Mouse (Mus musculus): ENCODE results near the gene Dis3. TPM values are rescaled to one million over a fixed set of nuclear protein-coding genes. Genes with fewer than 3 reads are reported as not detected.

Dis3 gene
- 8.2 and 9.3 TPM in 2 replicates for polyA plus RNA-seq (2015; fragmentation: Nextera tagmentation; extraction: Ambion mirVana)

GRCm38 (mm10) chr14:99099267-99099966 is at the start of gene Dis3, which contains the start of gene Pibf1:
TSS of gene Dis3 (minus strand) at chr14:99099770.
TSS of gene Pibf1 (plus strand) at chr14:99099424.
- no peaks in the 10 kb centered on the region for H3K9me3 ChIP-seq (ENCODE audit: low read length)
- peak; percentile 99 for DNase-seq (ENCODE audit: low spot score)
- peak within 1 kb of the TSS; percentile 69 for H3K27ac ChIP-seq (ENCODE audit: low read length)
- no peaks in the 10 kb centered on the region for H3K27me3 ChIP-seq (replicated peaks; ENCODE audit: insufficient read depth, low read length)
- peak; percentile 99 for ATAC-seq
- under 1% methylated on average over 60 of the region's 73 CpGs for WGBS
- peak within 1 kb of the TSS; percentile 77 for H3K4me2 ChIP-seq (replicated peaks; ENCODE audit: low read depth, low read length)
- H3K36me3 ChIP-seq (ENCODE audit: insufficient read depth, low read length), result peaks cover 6% of the 10 kb centered on the region; the same call in 1 of the 2 replicates
- peak within 1 kb of the TSS; percentile 86 for H3K4me3 ChIP-seq (ENCODE audit: low read depth, low read length)
- H3K9ac ChIP-seq (replicated peaks; ENCODE audit: low read depth), result peak within 1 kb of the TSS; percentile 89
- H3K4me1 ChIP-seq (ENCODE audit: insufficient read depth, low read depth, low read length), result no peaks in the 10 kb centered on the region
- TF ChIP-seq CTCF (IDR thresholded peaks at IDR 0.05) (no peak), EP300 (IDR thresholded peaks at IDR 0.05) (no peak)

- ATAC-seq (no peak), DNase-seq (ENCODE audit: low spot score) (no peak)
- TF ChIP-seq CTCF (IDR thresholded peaks at IDR 0.05) (no peak), EP300 (IDR thresholded peaks at IDR 0.05) (no peak)
- H3K9me3 ChIP-seq (ENCODE audit: low read length), result no peaks in the 10 kb centered on the region
- H3K4me2 ChIP-seq (replicated peaks; ENCODE audit: low read depth, low read length), result no peak overlapping the region
- WGBS, result 93% methylated on average over 1 of the region's 1 CpGs
- H3K27ac ChIP-seq (ENCODE audit: low read length), result no peak overlapping the region
- no peaks in the 10 kb centered on the region for H3K36me3 ChIP-seq (ENCODE audit: insufficient read depth, low read length)
- H3K4me1 ChIP-seq (ENCODE audit: insufficient read depth, low read depth, low read length), result no peaks in the 10 kb centered on the region
- H3K4me3 ChIP-seq (ENCODE audit: low read depth, low read length), result no peak overlapping the region
- H3K27me3 ChIP-seq (replicated peaks; ENCODE audit: insufficient read depth, low read length), result no peaks in the 10 kb centered on the region
- H3K9ac ChIP-seq (replicated peaks; ENCODE audit: low read depth), result no peak overlapping the region
Measured at GRCm38 (mm10) chr14:99146841-99147240, 47.3 kb upstream of the Dis3 start.

GRCm38 (mm10) chr14:99141786-99142633 is 42.4 kb upstream of the Dis3 start:
- ATAC-seq (peak; percentile 84), DNase-seq (ENCODE audit: low spot score) (peak; percentile 86)
- no peaks in the 10 kb centered on the region for H3K9me3 ChIP-seq (ENCODE audit: low read length)
- H3K4me1 ChIP-seq (ENCODE audit: insufficient read depth, low read depth, low read length), result no peaks in the 10 kb centered on the region
- no peak overlapping the region for H3K4me3 ChIP-seq (ENCODE audit: low read depth, low read length)
- no peaks in the 10 kb centered on the region for H3K27me3 ChIP-seq (replicated peaks; ENCODE audit: insufficient read depth, low read length)
- H3K4me2 ChIP-seq (replicated peaks; ENCODE audit: low read depth, low read length), result no peak overlapping the region
- no peak overlapping the region for H3K27ac ChIP-seq (ENCODE audit: low read length)
- H3K9ac ChIP-seq (replicated peaks; ENCODE audit: low read depth), result no peak overlapping the region
- WGBS, result 32% methylated on average over 15 of the region's 15 CpGs
- TF ChIP-seq EP300 (IDR thresholded peaks at IDR 0.05) (no peak), CTCF (IDR thresholded peaks at IDR 0.05) (peak; percentile 95)
- H3K36me3 ChIP-seq (ENCODE audit: insufficient read depth, low read length), result no peaks in the 10 kb centered on the region

GRCm38 (mm10) chr14:99140036-99140435 is 40.5 kb upstream of the Dis3 start:
- Histone ChIP-seq H3K27me3 (replicated peaks; ENCODE audit: insufficient read depth, low read length) (no peaks in the 10 kb centered on the region), H3K9ac (replicated peaks; ENCODE audit: low read depth) (no peak overlapping the region), H3K27ac (ENCODE audit: low read length) (no peak overlapping the region), H3K4me3 (ENCODE audit: low read depth, low read length) (no peak overlapping the region), H3K4me1 (ENCODE audit: insufficient read depth, low read depth, low read length) (no peaks in the 10 kb centered on the region), H3K4me2 (replicated peaks; ENCODE audit: low read depth, low read length) (no peak overlapping the region), H3K36me3 (ENCODE audit: insufficient read depth, low read length) (no peaks in the 10 kb centered on the region), H3K9me3 (ENCODE audit: low read length) (no peaks in the 10 kb centered on the region)
- TF ChIP-seq CTCF (IDR thresholded peaks at IDR 0.05), result no peak
- TF ChIP-seq EP300 (IDR thresholded peaks at IDR 0.05), result no peak
- ATAC-seq, result no peak
- WGBS, result 97% methylated on average over 2 of the region's 2 CpGs
- no peak for DNase-seq (ENCODE audit: low spot score)

GRCm38 (mm10) chr14:99136297-99136696 is 36.7 kb upstream of the Dis3 start:
- Histone ChIP-seq H3K9ac (replicated peaks; ENCODE audit: low read depth) (no peak overlapping the region), H3K27ac (ENCODE audit: low read length) (no peak overlapping the region), H3K4me1 (ENCODE audit: insufficient read depth, low read depth, low read length) (no peaks in the 10 kb centered on the region), H3K27me3 (replicated peaks; ENCODE audit: insufficient read depth, low read length) (no peaks in the 10 kb centered on the region), H3K9me3 (ENCODE audit: low read length) (no peaks in the 10 kb centered on the region), H3K4me2 (replicated peaks; ENCODE audit: low read depth, low read length) (no peak overlapping the region), H3K36me3 (ENCODE audit: insufficient read depth, low read length) (no peaks in the 10 kb centered on the region), H3K4me3 (ENCODE audit: low read depth, low read length) (no peak overlapping the region)
- WGBS, result 85% methylated on average over 16 of the region's 16 CpGs
- no peak for TF ChIP-seq CTCF (IDR thresholded peaks at IDR 0.05)
- TF ChIP-seq EP300 (IDR thresholded peaks at IDR 0.05), result peak; percentile 80
- peak; percentile 52; the same call in 1 of the 2 replicates for ATAC-seq
- no peak for DNase-seq (ENCODE audit: low spot score)

GRCm38 (mm10) chr14:99135761-99136160 is 36.2 kb upstream of the Dis3 start:
- no peak overlapping the region for H3K9ac ChIP-seq (replicated peaks; ENCODE audit: low read depth)
- DNase-seq (ENCODE audit: low spot score) (no peak), ATAC-seq (no peak)
- H3K27me3 ChIP-seq (replicated peaks; ENCODE audit: insufficient read depth, low read length), result no peaks in the 10 kb centered on the region
- TF ChIP-seq EP300 (IDR thresholded peaks at IDR 0.05), result no peak
- no peak for TF ChIP-seq CTCF (IDR thresholded peaks at IDR 0.05)
- 88% methylated on average over 9 of the region's 9 CpGs for WGBS
- H3K27ac ChIP-seq (ENCODE audit: low read length), result no peak overlapping the region
- H3K4me2 ChIP-seq (replicated peaks; ENCODE audit: low read depth, low read length), result no peak overlapping the region
- no peak overlapping the region for H3K4me3 ChIP-seq (ENCODE audit: low read depth, low read length)
- H3K9me3 ChIP-seq (ENCODE audit: low read length), result no peaks in the 10 kb centered on the region
- H3K36me3 ChIP-seq (ENCODE audit: insufficient read depth, low read length), result no peaks in the 10 kb centered on the region
- H3K4me1 ChIP-seq (ENCODE audit: insufficient read depth, low read depth, low read length), result no peaks in the 10 kb centered on the region

Measured in lung, postnatal 0 days (tissue).